Mouse (Mus musculus) heart, embryonic 13.5 days (tissue): ENCODE data around the gene Slc25a17. TPM values are rescaled to one million over a fixed set of nuclear protein-coding genes. Genes with fewer than 3 reads are reported as not detected.
A peak's percentile ranks its signal among the peaks of the same experiment; 100 is the strongest.

ENCODE experiments used
- ATAC-seq: fragments of 200-750 bp; cut with Nextera tagmentation; 2 replicates; pipeline ENCODE4 v1.8.0; 2017; ENCODE audit warnings: moderate TSS enrichment; ENCODE audit not compliant: insufficient number of reproducible peaks, low FRiP score, low TSS enrichment; ENCODE audit errors: extremely low read depth
- H3K27ac ChIP-seq: fragments of 300-500 bp; sonication (generic); replicated peaks from 2 replicates; pipeline ENCODE4 v1.5.1; 2015; ENCODE audit warnings: moderate library complexity, mild to moderate bottlenecking, inconsistent platforms
- H3K27me3 ChIP-seq: fragments of 300-500 bp; sonication (generic); replicated peaks from 2 replicates; pipeline ENCODE4 v1.6.1; 2015; ENCODE audit warnings: mild to moderate bottlenecking, inconsistent platforms
- H3K36me3 ChIP-seq: fragments of 300-500 bp; sonication (generic); 2 replicates; pipeline ENCODE4 v1.6.1; 2015; ENCODE audit warnings: mild to moderate bottlenecking, inconsistent platforms
- H3K4me1 ChIP-seq: fragments of 300-500 bp; sonication (generic); 2 replicates; pipeline ENCODE4 v1.6.1; 2015; ENCODE audit warnings: inconsistent platforms
- H3K4me2 ChIP-seq: fragments of 300-500 bp; sonication (generic); 2 replicates; pipeline ENCODE4 v1.6.1; 2015; ENCODE audit warnings: inconsistent platforms, mild to moderate bottlenecking, moderate library complexity
- H3K4me3 ChIP-seq: fragments of 300-500 bp; sonication (generic); 2 replicates; pipeline ENCODE4 v1.5.1; 2015; ENCODE audit warnings: moderate library complexity, mild to moderate bottlenecking, inconsistent platforms
- H3K9ac ChIP-seq: fragments of 300-500 bp; sonication (generic); 2 replicates; pipeline ENCODE4 v1.6.1; 2015; ENCODE audit warnings: inconsistent platforms, mild to moderate bottlenecking, moderate library complexity
- H3K9me3 ChIP-seq: fragments of 300-500 bp; sonication (generic); 2 replicates; pipeline ENCODE4 v1.6.1; 2016; ENCODE audit warnings: inconsistent platforms
- WGBS: fragments of 180-500 bp; shearing (Covaris S2); methylation state at CpG from one replicate; pipeline ENCODE4 v1.1.7; 2015; ENCODE audit warnings: mixed read lengths; 5-methylcytosine and 5-hydroxymethylcytosine counted together
- polyA plus RNA-seq: library from polyadenylated mRNA; unstranded; fragments of >200 nt; fragmentation: Nextera tagmentation; extraction: Ambion mirVana; gene quantifications from 2 replicates; pipeline ENCODE4 v1.2.1, GENCODE M21; 2015

Slc25a17 gene
- polyA plus RNA-seq, 1 experiment from 2014 or later: 50.6 TPM

DNA sequence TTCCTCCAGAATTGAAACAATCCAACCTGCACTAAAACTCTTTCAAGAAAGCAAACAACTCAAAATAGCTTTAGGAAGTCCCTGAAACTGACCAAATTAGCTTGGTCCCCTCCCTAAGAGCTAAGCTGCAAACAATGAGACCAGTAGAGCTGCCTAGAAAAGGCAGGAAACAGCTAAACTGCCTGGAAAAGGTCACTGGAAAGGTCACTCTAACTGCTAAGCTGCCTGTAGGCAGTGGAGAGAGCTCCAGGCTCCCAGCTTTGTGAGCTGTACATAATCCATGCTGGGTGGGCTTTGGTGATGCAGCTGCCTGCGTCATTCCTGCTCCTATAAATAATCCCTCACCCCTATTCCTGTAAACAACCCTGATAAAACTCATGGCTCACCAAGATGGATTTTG, 9.7 kb upstream of the Slc25a17 start:
- Histone ChIP-seq H3K4me1 (no peaks in the 10 kb centered on the region), H3K9me3 (no peaks in the 10 kb centered on the region), H3K4me3 (no peak overlapping the region), H3K27ac (no peak overlapping the region), H3K36me3 (peaks cover 91% of the 10 kb centered on the region), H3K4me2 (no peak overlapping the region), H3K9ac (no peak overlapping the region), H3K27me3 (no peaks in the 10 kb centered on the region)
- no peak for ATAC-seq
- 79% methylated on average over 1 of the region's 1 CpGs for WGBS

GRCm38 (mm10) chr15:81368601-81369000, 8.0 kb upstream of the Slc25a17 start:
- Histone ChIP-seq H3K4me1 (no peaks in the 10 kb centered on the region), H3K36me3 (peaks cover 94% of the 10 kb centered on the region), H3K9ac (no peak overlapping the region), H3K27ac (no peak overlapping the region), H3K9me3 (no peaks in the 10 kb centered on the region), H3K4me3 (no peak overlapping the region), H3K27me3 (no peaks in the 10 kb centered on the region), H3K4me2 (no peak overlapping the region)
- 92% methylated on average over 1 of the region's 1 CpGs for WGBS
- ATAC-seq: no peak

DNA sequence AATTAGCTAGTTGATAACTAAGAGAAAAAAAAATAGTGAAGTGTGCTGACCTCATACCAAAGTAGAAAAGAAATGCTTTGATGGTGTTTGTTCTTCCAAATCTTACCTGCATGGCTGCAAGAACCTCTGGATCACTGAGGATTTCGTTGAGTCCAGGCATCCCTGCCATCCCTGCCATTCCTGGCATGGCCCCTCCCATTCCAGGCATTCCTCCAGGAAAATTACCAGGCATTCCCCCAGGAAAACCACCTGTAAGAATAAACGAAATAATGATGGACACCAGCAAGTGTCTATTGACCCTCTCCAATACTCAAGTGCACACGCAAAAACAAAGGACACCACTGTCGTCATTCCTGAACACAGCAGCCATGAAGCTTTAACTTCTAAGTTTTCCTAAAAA, 5.6 kb upstream of the Slc25a17 start:
- H3K4me3 ChIP-seq: no peak overlapping the region
- no peak overlapping the region for H3K9ac ChIP-seq
- H3K36me3 ChIP-seq: peaks cover 86% of the 10 kb centered on the region
- ATAC-seq: no peak
- WGBS: 73% methylated on average over 4 of the region's 4 CpGs
- H3K27ac ChIP-seq: no peak overlapping the region
- no peak overlapping the region for H3K4me2 ChIP-seq
- H3K9me3 ChIP-seq: no peaks in the 10 kb centered on the region
- no peaks in the 10 kb centered on the region for H3K27me3 ChIP-seq
- peaks cover 5% of the 10 kb centered on the region for H3K4me1 ChIP-seq

DNA sequence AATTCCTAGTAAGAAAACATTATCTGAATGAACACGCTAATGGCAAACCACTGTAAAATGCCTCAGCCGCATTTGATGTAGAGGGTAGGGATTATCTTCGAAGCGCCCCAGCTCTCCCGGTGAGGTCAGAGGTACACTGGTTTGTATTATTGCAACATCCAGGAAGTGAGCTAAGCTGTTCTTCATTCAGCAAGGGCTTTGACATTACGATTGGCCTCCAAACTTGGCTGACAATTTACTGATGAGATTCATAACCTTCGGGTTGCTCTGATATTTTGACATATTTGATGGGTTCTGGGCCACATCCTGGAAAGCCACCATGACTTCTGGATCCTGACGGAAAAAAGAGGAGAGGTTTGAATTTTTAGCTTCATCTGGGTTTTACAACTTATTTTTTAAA, 4.6 kb upstream of the Slc25a17 start:
- peaks cover 76% of the 10 kb centered on the region for H3K36me3 ChIP-seq

DNA sequence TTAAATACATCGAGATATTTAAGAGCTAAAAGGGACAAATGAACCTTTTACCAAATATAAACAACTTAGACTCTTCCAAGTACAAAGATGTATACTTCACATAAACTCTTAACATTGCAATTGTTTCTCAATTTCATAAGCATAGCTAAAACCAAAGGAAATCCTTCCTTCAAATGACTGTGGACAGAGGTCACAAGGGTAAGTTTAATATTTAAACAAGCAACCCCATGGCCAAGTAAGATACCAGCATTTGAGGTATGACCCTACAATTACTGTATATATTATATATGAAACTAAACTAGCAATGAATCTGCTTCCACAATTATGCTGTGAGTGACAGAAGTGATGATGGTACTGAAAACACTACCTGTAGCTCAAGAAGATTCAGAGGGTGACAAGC, 3.7 kb upstream of the Slc25a17 start:
- Histone ChIP-seq H3K9me3 (no peaks in the 10 kb centered on the region), H3K4me1 (peaks cover 17% of the 10 kb centered on the region), H3K4me2 (no peak overlapping the region), H3K27me3 (no peaks in the 10 kb centered on the region), H3K4me3 (no peak overlapping the region), H3K27ac (no peak overlapping the region), H3K36me3 (peaks cover 66% of the 10 kb centered on the region), H3K9ac (no peak overlapping the region)
- ATAC-seq: no peak
- WGBS: 85% methylated on average over 1 of the region's 1 CpGs

More for the DNA sequence above, 4.6 kb upstream of the Slc25a17 start:
- ATAC-seq: no peak
- H3K4me1 ChIP-seq: peaks cover 8% of the 10 kb centered on the region
- no peaks in the 10 kb centered on the region for H3K27me3 ChIP-seq
- H3K4me2 ChIP-seq: no peak overlapping the region
- no peak overlapping the region for H3K9ac ChIP-seq
- H3K9me3 ChIP-seq: no peaks in the 10 kb centered on the region
- H3K4me3 ChIP-seq: no peak overlapping the region
- H3K27ac ChIP-seq: no peak overlapping the region
- WGBS: 78% methylated on average over 8 of the region's 8 CpGs

- Histone ChIP-seq H3K9ac (no peak overlapping the region), H3K4me2 (no peak overlapping the region), H3K27ac (no peak overlapping the region), H3K4me1 (peaks cover 23% of the 10 kb centered on the region), H3K4me3 (no peak overlapping the region), H3K9me3 (no peaks in the 10 kb centered on the region), H3K36me3 (peaks cover 50% of the 10 kb centered on the region), H3K27me3 (no peaks in the 10 kb centered on the region)
- WGBS: 78% methylated on average over 1 of the region's 1 CpGs
- no peak for ATAC-seq
These were observed 1.9 kb upstream of the Slc25a17 start for GRCm38 (mm10) chr15:81362501-81362900.

- no peak for ATAC-seq
- Histone ChIP-seq H3K27me3 (no peaks in the 10 kb centered on the region), H3K4me1 (peaks cover 23% of the 10 kb centered on the region), H3K36me3 (peaks cover 40% of the 10 kb centered on the region), H3K4me3 (peak overlapping the region; percentile 73; the same call in 1 of the 2 replicates), H3K27ac (peak overlapping the region; percentile 57), H3K9me3 (no peaks in the 10 kb centered on the region), H3K4me2 (peak overlapping the region; percentile 88), H3K9ac (peak overlapping the region; percentile 33)
- 19% methylated on average over 10 of the region's 10 CpGs for WGBS
These were observed 904 bp upstream of the Slc25a17 start for GRCm38 (mm10) chr15:81361417-81362015.

DNA sequence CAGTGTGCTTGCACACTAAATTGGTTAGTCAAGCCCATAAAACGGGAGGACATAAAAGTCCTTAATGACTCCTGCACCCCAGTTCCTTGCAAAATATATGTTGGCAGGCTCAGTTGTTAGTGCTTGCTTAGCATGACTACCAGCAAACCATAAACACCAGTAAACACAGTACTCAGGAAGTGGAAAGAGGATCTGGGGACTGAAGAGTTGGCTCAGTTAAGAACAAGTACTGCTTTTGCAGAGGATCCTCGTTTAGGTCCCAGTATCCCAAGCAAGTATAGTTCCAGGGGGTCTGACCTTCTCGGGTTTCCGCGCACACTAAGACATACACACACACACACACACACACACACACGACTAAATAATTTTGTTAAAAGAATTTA, 401 bp upstream of the Slc25a17 start:
- 0 out of 2 replicates have a peak, but pooled peaks have one; percentile 2 for ATAC-seq
- H3K9ac ChIP-seq: peak overlapping the region; percentile 20
- no peaks in the 10 kb centered on the region for H3K9me3 ChIP-seq
- H3K4me2 ChIP-seq: peak overlapping the region; percentile 88
- no peaks in the 10 kb centered on the region for H3K27me3 ChIP-seq
- peaks cover 23% of the 10 kb centered on the region for H3K4me1 ChIP-seq
- H3K4me3 ChIP-seq: peak overlapping the region; percentile 73
- H3K36me3 ChIP-seq: peaks cover 35% of the 10 kb centered on the region
- H3K27ac ChIP-seq: peak overlapping the region; percentile 57
- 41% methylated on average over 6 of the region's 6 CpGs for WGBS

DNA sequence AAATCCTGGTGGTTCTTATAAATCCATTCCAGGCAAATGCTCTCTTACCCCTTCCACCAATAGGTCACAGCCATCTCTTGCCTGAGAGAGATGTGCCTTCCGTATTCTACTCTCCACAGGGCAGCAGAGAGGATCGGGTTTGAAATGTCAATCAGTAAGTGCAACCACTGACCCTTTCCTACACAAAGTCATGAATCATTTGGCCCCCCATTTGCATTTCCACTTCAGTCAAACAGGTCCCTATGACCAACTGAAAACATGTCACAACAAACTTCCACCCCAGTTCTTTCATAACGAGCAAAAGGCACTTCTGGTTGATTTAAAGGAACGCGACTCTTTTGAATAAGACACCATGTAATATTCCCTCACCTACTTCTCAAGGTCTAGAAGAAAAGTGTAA, 1.2 kb downstream of the Slc25a17 start:
- H3K36me3 ChIP-seq: peaks cover 23% of the 10 kb centered on the region
- H3K27me3 ChIP-seq: no peaks in the 10 kb centered on the region
- H3K9me3 ChIP-seq: no peaks in the 10 kb centered on the region
- H3K4me1 ChIP-seq: peaks cover 23% of the 10 kb centered on the region
- peak overlapping the region; percentile 88 for H3K4me2 ChIP-seq
- H3K9ac ChIP-seq: no peak overlapping the region
- H3K4me3 ChIP-seq: peak overlapping the region; percentile 73
- no peak overlapping the region for H3K27ac ChIP-seq
- no peak for ATAC-seq
- 85% methylated on average over 5 of the region's 5 CpGs for WGBS

- Histone ChIP-seq H3K4me2 (no peak overlapping the region), H3K4me1 (peaks cover 23% of the 10 kb centered on the region), H3K4me3 (no peak overlapping the region), H3K27me3 (no peaks in the 10 kb centered on the region), H3K36me3 (peaks cover 22% of the 10 kb centered on the region), H3K9me3 (no peaks in the 10 kb centered on the region), H3K9ac (no peak overlapping the region), H3K27ac (no peak overlapping the region)
- ATAC-seq: no peak
- 75% methylated on average over 3 of the region's 3 CpGs for WGBS
These were observed 1.7 kb downstream of the Slc25a17 start for GRCm38 (mm10) chr15:81358943-81359342.

GRCm38 (mm10) chr15:81356946-81357345, 3.7 kb downstream of the Slc25a17 start:
- 51% methylated on average over 5 of the region's 5 CpGs for WGBS

DNA sequence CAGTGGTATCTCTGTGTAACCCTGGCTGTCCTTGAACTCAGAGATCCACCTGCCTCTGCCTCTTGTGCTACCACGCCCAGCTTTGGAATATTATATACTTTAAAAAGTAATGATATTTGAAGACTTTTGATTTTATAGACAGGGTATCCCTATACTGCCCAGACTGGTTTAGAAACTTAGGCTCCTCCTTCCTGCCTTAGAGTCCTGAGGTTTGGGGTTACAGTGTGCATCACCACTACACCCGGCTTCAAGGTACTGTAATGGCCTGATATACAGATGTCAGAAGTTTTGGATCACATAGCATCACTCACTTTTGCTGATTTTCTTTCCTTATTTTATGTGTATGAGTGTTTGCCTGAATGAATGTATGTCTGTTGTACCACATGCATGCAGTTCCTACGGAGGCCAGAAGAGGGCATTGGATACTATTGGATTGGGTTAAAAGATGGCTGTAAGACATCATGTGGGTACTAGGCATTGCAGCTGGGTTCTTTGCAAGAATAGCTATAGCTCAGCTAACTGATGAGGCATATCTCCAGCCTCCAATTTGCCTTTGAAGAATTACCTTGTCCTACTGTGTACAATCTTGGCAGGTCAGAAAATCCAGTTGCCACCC, 5.4 kb downstream of the Slc25a17 start:
- no peak overlapping the region for H3K27ac ChIP-seq
- H3K9me3 ChIP-seq: no peaks in the 10 kb centered on the region
- no peak for ATAC-seq
- no peak overlapping the region for H3K4me3 ChIP-seq
- no peak overlapping the region for H3K4me2 ChIP-seq
- 61% methylated on average over 3 of the region's 3 CpGs for WGBS
- H3K27me3 ChIP-seq: no peaks in the 10 kb centered on the region
- peaks cover 10% of the 10 kb centered on the region for H3K36me3 ChIP-seq
- H3K4me1 ChIP-seq: peaks cover 19% of the 10 kb centered on the region
- H3K9ac ChIP-seq: no peak overlapping the region

More at GRCm38 (mm10) chr15:81356946-81357345, 3.7 kb downstream of the Slc25a17 start:
- no peak overlapping the region for H3K27ac ChIP-seq
- no peak for ATAC-seq
- no peak overlapping the region for H3K9ac ChIP-seq
- H3K4me3 ChIP-seq: no peak overlapping the region
- H3K36me3 ChIP-seq: peaks cover 10% of the 10 kb centered on the region; the same call in 1 of the 2 replicates
- no peak overlapping the region for H3K4me2 ChIP-seq
- H3K27me3 ChIP-seq: no peaks in the 10 kb centered on the region
- no peaks in the 10 kb centered on the region for H3K9me3 ChIP-seq
- H3K4me1 ChIP-seq: peaks cover 23% of the 10 kb centered on the region
